Mouse (Mus musculus): ENCODE results near the gene Lhfp.

Lhfp gene

GRCm38 (mm10) chr3:53042240-53042567 lies 876 bp downstream of the Lhfp start:
- DNase-seq (ENCODE audit: low spot score): no peak

- DNase-seq (ENCODE audit: low spot score): no peak
Observed at GRCm38 (mm10) chr3:53043206-53043780, 2.0 kb downstream of the Lhfp start.

GRCm38 (mm10) chr3:53044238-53044637 lies 2.9 kb downstream of the Lhfp start:
- DNase-seq (ENCODE audit: low spot score): peak; percentile 56

- DNase-seq (ENCODE audit: low spot score): no peak
Observed at GRCm38 (mm10) chr3:53044682-53045299, 3.5 kb downstream of the Lhfp start.

GRCm38 (mm10) chr3:53045697-53046096 lies 4.4 kb downstream of the Lhfp start:
- DNase-seq (ENCODE audit: low spot score): no peak

DNA sequence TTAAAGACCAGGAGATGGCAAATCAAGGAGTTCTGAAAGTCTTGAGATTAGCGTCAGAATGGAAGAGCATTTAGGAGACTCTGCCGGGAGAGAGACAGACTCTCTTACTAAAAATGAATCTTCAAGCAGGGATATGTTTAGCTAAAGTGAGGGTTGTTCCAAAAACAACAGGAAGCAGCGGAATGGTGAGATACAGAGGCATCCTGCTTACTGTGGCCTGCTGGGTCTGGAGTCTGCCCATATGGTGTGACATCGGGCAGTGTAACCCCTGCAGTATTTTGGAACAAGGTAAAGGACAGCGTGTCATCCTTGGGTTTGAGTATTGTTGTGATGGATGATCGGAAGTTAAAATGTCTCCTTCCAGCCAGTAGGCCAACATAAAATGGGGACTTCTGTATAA lies 5.0 kb downstream of the Lhfp start:
- no peak for DNase-seq (ENCODE audit: low spot score)

GRCm38 (mm10) chr3:53052385-53052784 lies 11.1 kb downstream of the Lhfp start:
- no peak for DNase-seq (ENCODE audit: low spot score)

GRCm38 (mm10) chr3:53056430-53056829 lies 15.1 kb downstream of the Lhfp start:
- DNase-seq (ENCODE audit: low spot score): no peak

DNA sequence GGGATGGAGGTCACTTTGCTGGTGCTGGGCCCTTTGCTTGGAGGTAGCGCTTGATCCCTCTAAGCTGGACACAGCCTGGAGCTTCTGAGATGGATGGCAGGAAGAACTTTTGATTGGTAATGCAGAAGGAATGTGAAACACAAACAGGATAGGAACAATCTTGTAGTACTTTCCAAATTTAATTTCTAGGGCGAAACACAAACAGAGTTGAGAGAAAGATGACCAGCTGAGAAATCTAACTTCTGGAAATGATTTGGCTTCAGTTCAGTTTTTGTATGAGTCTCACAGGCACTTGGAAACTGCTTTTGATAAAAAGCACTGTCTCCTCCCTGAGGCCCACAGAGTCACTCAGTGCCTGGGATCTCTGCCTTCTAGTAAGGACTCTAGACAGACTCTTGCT lies 18.6 kb downstream of the Lhfp start:
- DNase-seq (ENCODE audit: low spot score): no peak

- DNase-seq (ENCODE audit: low spot score): no peak
Observed at GRCm38 (mm10) chr3:53063423-53064147, 22.3 kb downstream of the Lhfp start.

- no peak for DNase-seq (ENCODE audit: low spot score)
Observed at GRCm38 (mm10) chr3:53065267-53066094, 24.2 kb downstream of the Lhfp start.

DNA sequence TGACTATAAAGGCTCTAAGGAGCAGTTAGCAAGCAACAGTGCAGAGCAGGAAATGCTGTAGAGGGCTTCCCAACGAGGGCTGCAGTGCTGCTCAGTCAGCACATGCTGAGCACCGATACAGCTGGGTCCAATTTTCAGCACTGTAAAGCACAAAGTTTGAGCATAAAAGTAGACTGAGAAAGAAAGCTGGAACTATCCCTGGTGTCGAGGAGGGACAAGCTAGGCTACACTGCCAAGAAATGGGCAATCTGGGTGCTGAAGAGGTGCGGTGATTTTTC lies 24.7 kb downstream of the Lhfp start:
- no peak for DNase-seq (ENCODE audit: low spot score)

GRCm38 (mm10) chr3:53068399-53068798 lies 27.1 kb downstream of the Lhfp start:
- DNase-seq (ENCODE audit: low spot score): no peak

GRCm38 (mm10) chr3:53074264-53074663 lies 32.9 kb downstream of the Lhfp start:
- no peak for DNase-seq (ENCODE audit: low spot score)

DNA sequence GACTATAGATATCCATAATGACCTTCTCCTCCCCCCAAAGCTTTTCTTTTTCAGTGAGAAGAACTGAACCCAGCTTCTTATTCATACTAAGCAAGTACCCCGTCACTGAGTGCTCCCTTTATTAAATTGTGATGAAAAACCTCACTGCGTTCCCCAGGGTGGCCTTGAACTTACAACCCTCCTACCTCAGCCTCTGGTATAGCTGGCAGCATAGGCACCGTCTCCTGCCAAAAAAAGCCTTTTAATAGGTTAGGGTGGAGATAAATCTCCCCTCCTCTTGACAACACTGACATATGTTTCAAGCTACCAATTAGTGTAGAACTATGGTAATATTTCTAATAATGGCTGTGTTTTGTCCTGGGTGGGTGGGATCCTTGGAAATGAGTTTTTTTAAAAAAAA lies 33.4 kb downstream of the Lhfp start:
- no peak for DNase-seq (ENCODE audit: low spot score)

GRCm38 (mm10) chr3:53080286-53080685 lies 39.0 kb downstream of the Lhfp start:
- DNase-seq (ENCODE audit: low spot score): no peak

DNA sequence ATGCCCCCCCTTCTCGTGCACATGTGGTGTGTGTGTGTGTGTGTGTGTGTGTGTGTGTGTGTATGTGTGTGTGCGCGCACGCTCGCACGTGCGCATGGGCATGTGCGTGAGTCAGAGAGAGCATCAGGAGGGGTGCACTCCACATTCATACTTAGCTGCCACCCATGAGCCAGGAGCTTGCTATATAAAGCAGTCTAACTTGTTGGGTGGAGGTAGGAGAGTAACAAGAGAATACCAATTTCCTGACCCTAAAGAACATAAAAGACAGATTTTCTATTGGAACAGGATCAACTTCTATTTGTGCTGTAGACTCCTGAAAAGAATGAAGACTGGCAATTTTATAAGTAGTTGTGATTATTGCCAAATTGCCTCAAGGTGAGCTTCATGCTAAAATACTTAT lies 39.4 kb downstream of the Lhfp start:
- DNase-seq (ENCODE audit: low spot score): no peak

DNA sequence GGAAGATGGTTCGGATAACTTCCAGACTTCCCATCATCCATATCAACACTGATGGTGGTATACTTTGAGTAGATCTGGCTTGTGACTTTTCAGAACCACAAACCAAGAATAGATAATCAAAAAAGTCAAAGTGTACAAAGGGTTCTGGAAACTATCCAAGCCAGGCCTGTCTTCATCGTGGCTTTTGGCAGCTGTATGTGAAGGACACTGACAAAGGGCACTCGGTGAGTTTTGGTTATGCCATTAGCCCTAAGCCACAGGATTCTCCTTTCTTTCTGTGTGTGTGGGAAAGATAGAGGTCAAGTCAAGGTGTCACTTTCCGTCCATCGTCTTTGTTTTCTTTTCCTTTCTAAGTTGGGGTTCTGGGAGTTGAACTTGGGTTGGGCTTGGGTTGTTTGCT lies 42.4 kb downstream of the Lhfp start:
- no peak for DNase-seq (ENCODE audit: low spot score)

- no peak for DNase-seq (ENCODE audit: low spot score)
Observed at GRCm38 (mm10) chr3:53084806-53085205, 43.5 kb downstream of the Lhfp start.

- DNase-seq (ENCODE audit: low spot score): no peak
Observed at GRCm38 (mm10) chr3:53086481-53087155, 45.3 kb downstream of the Lhfp start.

GRCm38 (mm10) chr3:53087156-53087805 lies 46.0 kb downstream of the Lhfp start:
- peak; percentile 68 for DNase-seq (ENCODE audit: low spot score)

DNA sequence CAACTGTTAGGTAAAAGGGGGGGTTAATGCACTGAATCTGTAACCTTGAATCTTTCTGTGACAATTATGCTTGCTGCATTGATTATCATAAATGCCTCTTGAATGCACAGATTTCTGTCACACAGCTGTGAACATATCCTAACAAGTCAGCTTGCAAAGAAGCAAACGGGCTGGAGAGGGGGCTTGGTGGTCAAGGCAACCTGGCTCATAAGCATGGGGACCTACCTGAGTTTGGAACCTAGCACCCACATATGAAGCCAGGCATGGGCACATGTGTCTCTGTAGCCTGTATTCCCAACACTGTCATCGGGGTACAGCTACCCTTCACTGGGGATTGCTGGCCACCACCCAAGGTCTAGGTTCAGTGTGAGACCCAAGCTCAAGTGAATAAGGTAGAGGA lies 48.6 kb downstream of the Lhfp start:
- DNase-seq (ENCODE audit: low spot score): no peak
